Mouse (Mus musculus) sigmoid colon, adult 10 weeks (tissue): Measurements from ENCODE around the gene Slc35f1. TPM values are rescaled to one million over a fixed set of nuclear protein-coding genes. Genes with fewer than 3 reads are reported as not detected.

ENCODE experiments used
- polyA plus RNA-seq: library from polyadenylated mRNA; stranded (reverse); fragments of 350-450 nt; fragmentation: Illumina TruSeq; extraction: RNeasy Lipid Tissue Mini Kit (QIAGEN cat#74804); gene quantifications from one replicate; pipeline ENCODE4 v1.2.3, GENCODE M21; 2014; ENCODE audit warnings: low read depth, low replicate concordance

The Slc35f1 gene
- 3.4 TPM for polyA plus RNA-seq

DNA sequence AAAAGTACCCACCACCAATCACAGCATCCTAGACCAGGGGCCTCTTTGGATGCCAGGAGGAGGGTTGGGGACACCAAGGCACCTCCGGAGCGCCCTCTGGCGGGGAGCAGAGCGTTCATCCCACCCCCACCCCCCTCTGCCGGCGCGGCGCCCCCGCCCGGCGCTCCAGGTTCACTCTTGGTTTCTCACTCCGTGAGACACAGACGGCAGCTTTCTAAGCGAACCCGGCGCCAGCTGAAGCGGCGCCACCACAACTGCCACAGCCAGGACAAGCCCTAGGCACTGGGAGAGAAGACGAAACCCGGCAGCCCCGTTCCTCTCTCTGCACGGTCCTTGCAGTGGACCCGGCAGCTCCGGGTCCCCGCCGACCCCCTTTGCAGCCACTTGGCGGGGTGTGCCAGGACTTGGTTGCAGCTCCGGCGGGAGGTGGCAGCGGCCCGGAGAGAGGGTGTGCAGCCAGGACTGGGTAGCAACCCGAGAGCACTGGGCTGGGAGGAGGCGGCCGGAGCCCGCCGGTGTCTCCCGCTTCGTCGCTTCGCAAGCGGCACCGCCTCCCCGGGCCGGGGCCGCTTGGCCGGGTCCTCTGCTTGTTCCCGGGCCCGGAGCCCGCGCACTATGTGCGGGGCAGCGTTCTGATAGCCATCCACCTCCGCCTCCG, at the start of gene Slc35f1:
Gene Slc35f1 (plus strand): TSS at position 200 of the 658 bp plus-strand sequence.

